Mouse (Mus musculus) gastrocnemius, postnatal 4 days (tissue): ENCODE measurements around the gene Vcpkmt. TPM values are rescaled to one million over a fixed set of nuclear protein-coding genes. Genes with fewer than 3 reads are reported as not detected.
"Not testable (repeated sequence)": the region's sequence is repeated elsewhere in the genome, so short reads cannot be mapped to it uniquely, and the experiment has no call there.

Experiments
- DNase-seq, 2 experiments: peaks; one replicate each; pipeline ENCODE4 v3.0.0; 2021 to 2022; ENCODE audit warnings: low spot score in 2 of 2, mixed read lengths in 2 of 2
- long read RNA-seq, 2 experiments: library from polyadenylated mRNA; stranded (forward); transcript quantifications; one replicate each; pipeline ENCODE4 v2.0.0; 2021
- total RNA-seq, 2 experiments: library from RNA; stranded (reverse); gene quantifications; 2 replicates each; pipeline ENCODE4 v1.2.3; 2021

Gene Vcpkmt
- 1 to 10 TPM; 4.9 to 7.2 TPM for total RNA-seq
- long read RNA-seq, experiment 1, partial matches to known transcripts = 2 of 6 reads
- long read RNA-seq, experiment 1, other reads (novel, unspliced or antisense) = 1 of 6 reads
- long read RNA-seq, experiment 2, partial matches to known transcripts = 0 of 4 reads
- long read RNA-seq, experiment 2, other reads (novel, unspliced or antisense) = 3 of 4 reads

DNA sequence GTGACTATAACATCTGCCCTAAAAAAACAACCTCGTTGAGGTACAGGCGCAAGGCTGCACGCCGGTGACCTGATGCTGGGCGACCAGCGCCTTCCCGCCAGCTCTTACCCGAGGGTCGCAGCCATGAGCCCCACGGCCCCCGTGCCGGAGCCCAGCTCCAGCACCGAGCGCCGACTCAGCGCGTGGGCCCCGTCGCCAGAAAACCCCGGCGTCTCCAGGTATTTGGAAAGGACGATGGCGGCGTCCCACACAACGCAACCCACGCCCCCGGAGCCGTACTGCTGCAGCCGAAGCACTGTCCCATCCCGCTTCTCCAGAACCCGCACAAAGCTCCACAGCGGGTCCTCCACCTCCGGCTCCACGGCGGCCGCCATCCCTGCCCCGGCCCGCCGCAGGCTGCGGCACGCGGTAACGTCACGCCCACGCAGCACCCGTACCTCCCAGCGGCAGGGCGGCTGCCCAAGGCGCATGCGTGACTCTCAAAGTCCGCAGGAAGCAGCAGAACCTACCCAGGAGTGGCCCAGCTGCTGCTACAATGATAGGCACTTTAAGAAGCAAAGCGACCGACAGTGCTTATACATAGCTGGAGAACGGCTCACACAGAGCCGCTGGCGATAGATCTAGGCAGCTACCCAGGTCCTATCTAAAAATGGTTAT lies at the start of gene Vcpkmt:
TSS of gene Vcpkmt (minus strand) at position 416 of the 657 bp plus-strand sequence.
- DNase-seq = peak; percentile 75 to 86

DNA sequence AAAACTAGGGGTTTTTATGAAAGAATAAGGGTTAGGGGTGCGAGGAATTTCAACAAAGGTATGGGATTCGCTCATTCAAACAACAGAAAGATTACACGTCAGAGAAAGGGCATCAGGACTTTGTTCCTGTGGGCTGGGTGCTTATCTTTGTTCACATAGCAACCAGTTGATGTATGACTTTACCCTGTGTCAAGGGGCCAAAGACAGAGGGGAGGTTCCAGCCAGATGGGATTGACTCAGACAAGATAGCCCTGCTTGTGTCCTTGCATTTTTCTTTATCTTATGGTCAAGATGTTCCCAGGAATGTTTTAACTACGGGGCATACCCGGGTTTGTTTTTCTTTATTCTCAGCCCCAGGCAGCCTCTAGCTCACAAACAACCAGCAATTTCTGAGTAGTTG lies 35.8 kb upstream of the Vcpkmt start:
- DNase-seq = not testable (repeated sequence)

DNA sequence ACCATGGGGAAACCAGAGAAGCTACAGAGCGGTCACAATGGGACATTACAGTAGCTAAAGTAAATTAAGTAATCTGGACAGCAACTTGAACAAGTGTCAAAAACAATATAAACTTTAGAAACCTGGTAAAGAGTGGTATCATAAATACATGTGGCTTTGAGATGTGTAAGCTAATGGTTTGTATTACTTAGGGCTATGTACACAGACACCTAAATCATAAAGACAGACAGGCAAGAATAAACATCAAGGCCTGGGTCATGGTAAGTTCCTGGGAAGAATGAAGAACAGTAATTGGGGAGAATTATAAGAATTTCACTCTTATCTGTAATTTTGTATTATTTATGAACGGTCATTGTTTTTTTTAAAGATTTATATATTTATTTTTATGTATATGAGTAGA lies 21.5 kb upstream of the Vcpkmt start:
- DNase-seq = no peak

DNA sequence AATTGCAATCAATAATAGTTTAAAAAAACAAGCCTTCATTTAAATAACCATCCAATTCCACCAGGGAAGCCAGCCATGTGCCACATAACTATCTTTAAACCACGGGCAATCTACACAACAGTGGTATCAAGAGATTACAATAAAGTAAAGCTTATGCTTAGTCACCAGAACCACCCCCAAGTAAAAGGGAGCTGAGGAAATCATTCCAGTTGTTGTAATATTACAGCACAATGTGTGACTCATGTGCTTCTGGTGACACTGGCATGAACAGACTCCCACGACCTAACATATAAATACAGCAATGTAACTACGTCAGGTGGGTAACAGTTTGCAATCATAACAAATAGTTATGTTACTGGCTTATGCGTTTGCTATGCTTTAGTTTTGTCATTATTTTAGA lies 14.6 kb upstream of the Vcpkmt start:
- DNase-seq = no peak

DNA sequence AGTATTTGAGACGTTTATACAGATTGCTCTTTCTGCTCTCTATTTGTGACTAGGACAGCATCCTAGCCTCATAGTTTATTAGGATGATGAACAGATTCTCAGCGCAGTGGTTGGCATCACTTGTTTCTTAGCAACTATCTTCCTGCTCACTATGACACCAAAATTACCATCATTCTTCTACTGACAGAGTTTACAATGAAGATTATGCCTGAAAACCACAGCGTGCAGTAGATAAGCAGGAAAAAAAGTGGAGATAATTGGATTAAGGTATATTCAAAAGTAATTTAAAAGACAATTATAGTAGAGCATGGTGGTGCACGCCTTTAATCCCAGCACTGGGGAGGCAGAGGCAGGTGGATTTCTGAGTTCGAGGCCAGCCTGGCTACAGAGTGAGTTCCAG lies 10.3 kb upstream of the Vcpkmt start:
- no peak for DNase-seq

DNA sequence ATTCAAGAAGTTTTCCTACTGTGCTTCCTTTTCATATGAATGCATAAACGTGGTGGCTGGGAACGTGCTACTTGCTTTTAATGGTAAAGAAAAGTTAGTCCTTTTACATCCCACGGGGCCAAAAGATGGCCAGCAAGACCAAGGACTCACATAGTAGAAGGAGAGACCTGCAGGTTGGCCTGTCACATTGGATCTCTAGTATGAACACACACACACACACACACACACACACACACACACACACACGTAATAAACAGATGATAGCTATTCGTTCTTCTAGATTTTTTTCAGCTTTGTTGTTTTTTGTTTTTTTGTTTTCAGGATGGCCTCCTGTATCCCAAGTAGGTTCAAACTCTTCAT lies 422 bp upstream of the Vcpkmt start:
- DNase-seq = no peak

DNA sequence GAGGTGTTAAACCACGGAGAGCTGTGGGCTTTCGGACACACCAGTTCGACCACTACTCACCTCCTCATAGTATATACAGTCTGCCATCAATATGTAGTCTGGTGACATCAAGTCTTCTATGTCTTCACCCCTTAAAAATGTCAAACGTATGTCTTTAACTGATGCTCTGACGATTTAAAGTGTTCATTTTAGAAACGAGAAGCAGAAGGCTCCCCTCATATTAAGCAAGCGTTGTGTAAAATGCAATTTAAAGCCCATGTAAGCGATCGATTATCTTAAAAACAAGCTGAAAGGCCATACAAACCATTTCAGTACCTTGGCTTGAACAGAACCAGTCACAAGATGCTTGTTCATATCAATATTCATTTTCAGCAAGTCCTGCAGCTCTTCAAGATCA lies 614 bp downstream of the Vcpkmt start:
- DNase-seq = no peak

DNA sequence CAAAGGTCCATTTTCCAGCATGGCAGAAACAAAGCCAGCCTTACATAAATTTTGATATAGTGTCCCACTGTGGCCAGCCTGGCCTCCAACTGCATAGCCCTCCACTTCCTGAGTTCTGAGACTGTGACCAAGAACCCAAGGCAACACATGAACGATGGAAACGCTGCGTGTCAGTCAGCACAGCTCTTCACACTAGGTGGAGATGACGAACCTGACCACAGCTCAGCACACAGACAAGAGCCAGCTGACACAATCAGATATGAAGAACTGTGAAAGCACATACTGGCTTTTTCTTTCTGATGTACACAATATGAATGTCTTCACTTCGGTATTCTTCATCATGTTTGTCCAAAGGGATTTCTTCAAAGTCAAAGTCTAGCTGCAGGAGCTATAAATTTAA lies 3.2 kb downstream of the Vcpkmt start:
- no peak for DNase-seq

DNA sequence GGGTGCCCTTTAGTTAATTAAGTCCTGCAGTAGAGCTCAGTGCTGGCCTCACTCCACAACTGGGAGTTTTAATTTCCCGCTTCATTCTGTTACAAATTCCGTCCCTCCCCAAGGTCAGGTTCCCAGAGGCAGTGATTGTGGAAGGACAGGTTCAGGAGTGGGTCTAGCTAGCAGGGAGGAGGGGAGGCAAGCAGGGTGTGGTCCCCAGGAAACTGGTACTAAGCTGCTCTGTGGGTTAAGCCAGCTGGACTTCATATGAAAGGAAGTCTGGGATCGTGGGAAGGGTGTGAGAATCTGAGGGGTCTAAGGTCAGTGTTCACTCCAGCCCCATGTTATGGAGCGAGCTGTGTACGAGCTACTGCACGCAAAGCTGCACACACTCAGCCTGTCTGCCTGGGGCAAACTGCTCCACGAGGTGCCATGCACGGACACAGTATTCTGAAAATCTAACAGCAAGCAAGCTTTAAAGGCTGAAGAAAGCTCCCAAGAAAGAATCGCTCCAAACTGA lies 6.7 kb downstream of the Vcpkmt start:
- no peak for DNase-seq

DNA sequence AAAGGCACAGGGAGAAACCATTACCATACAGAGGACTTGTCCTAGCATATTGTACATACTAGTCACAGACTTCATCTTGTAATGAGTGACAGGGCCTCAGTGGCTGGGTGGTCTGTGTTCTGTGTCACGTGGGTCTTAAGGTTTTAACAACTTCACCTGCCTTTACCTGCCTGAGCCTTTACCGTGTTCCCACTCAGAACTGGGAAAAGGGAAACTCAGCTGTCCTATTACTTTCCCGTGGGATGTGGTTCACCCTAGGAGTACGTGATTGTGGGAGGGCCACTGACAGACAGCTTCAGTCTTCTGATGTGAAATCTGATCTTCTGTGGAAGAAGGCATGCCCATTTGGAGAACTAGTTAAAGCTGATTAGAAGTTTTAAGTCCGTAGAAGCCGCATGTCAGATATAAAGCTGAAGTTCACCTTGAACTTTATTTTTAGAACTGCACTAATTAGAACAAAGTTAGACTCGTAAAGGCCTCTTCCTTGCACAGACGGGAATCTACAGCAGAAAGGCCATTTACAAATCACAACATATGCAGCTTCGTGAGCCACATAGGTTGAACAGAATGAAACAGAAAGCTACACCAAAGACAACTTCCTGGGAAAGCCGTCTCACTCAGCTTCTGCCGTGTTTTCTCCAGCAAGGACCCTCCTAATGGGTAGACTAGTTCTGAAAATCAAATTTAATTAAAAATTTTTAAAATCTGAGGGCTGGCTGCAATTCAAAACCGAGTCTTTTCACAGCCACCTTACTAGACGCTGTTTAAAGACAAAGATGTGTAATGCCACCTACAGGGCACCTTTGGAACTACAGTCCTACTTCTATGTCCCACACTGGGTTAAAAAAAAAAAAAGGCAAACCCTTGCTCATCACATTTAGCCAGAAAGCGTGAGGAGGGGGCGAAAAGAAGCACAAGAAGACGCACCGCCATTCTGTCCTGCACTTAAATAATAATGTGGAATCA lies 8.6 kb downstream of the Vcpkmt start:
- peak; percentile 54 to 79 for DNase-seq

DNA sequence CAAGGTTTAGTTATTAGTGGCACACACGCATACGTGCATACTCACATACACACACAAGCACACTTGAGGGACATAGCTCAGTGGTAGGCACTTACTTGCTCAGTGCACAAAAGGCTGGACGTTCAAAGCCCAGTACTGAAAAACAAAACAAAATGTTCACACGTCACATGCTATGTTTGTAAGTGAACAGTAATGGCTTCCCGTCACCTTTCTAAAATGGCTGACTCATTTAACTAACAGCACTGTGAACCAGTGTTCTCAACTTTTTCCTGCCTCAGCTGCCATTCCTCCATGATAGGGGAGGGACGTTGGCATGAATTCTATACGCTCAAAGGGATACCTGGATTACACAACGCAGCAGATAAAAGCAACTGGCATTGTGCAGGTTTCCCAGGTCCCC lies 9.6 kb downstream of the Vcpkmt start:
- no peak for DNase-seq

DNA sequence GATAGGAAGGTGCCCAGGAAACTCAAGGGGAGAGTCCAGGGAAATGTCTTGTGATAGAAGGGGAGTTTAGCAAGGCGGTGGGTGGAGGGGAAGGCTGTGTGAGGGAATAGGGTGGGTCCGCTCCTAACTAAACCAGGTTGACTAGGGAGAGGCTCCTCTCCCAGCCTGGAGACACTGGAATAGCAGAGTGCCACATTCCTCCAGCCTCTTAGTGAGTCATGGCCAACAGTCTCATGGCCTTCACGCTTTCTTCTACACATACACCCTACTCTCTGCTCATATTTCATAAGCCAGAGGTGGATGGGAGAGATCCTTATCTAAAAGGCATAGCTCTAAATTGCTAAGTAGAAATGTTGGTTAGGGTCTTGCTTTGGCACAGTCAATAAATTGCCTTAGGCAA lies 12.9 kb downstream of the Vcpkmt start:
- DNase-seq = no peak

DNA sequence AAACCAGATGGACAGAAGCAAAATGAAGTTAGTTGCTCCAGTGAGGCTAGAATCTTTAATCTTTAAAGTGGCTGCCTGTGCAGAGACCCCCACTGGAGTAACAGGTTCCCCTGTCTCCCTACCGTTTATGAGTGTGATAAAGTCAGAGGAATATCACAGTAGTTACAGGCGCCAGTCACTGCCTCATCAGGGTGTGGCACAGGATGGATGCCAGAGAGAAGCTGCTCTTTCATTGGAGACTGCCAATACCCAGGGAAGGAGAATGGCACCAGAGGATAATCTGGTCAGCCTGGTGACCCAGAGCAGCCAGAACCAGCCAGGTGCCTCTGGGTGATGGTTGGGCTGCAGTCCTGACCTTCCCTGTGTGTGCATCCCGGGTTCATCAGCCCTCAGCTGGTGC lies 14.6 kb downstream of the Vcpkmt start:
- no peak for DNase-seq

DNA sequence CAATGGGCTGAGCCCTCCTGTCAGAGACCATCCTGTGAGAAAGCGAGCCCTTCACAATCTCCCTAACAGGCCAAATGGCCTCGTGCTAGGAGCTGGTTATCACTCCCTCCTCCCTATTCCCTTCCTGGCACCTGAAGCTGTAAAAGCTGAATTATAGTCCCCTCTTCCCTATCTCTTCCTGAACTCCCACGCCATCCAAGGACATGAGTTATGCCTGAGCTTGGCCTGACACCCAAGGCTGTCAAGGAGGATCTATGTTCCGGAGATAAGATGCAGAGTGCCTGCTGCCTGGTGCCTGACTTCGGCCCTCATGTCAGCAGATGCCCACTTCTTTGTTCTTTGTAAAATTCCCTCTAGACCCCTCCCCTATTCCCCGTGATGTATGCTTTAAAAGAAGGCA lies 21.8 kb downstream of the Vcpkmt start:
- not testable (repeated sequence) for DNase-seq

DNA sequence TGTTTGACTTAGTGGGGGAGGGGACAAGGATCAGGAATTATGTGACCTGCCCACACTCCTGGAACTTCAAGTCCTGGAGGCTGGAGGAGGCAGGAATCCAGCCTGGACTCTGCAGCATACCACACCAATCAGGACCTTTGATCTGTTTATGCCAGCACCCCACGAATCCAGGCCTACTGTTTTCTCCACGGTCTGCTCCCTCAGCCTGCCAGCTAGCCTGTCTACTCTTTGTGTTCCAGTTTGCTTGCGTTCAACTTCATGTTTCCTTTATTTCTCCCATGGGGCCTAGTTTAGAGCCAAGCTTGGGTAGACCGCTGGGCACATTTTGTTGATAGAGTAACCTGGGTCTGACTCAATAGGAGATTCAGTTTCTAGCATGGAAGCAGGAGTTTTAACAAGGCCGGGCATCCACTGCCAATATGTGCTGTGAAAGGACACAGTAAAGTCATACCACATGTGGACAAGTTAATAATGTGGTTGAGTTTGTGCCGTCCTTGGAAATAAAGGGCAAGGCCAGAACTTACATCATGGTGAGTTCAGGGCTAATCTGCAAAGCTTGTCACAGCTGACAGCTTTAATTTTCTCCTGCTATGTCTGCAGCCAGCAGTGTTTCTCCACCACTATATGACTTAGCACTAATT lies 26.5 kb downstream of the Vcpkmt start:
- no peak for DNase-seq

DNA sequence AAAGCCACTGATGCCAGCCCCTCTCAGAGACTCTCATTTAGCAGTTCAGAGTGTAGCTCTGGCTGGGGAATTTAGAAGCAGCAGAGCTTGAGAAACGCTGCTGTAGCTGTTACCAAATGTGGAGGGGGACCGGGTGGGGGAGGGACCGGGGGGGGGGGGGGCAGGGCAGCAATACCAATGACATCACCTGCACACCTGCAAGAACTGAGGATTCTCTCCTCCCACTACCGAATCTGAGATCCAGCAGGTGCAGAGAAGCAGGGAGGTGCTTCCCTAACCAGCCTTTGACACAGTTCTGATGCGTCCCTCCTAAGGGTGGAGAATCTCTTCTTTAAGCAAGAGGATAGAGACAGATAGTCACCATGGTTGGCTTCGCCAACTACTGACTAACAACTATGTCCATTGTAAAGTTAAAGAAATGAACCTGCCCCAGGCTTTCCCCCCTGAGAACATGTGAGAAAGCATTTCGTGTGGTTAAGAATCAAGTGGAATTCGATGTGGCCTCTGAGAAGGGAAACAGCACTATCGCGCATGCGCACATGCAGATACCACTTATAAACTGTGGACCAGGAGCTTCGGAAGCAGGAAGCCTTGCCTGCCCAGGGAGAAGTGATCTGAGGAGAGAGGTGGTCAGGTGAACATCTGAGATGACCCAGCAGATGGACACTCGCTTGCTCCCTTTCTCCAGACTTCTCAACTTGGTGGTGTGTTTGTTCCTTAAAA lies 37.2 kb downstream of the Vcpkmt start:
- no peak for DNase-seq

DNA sequence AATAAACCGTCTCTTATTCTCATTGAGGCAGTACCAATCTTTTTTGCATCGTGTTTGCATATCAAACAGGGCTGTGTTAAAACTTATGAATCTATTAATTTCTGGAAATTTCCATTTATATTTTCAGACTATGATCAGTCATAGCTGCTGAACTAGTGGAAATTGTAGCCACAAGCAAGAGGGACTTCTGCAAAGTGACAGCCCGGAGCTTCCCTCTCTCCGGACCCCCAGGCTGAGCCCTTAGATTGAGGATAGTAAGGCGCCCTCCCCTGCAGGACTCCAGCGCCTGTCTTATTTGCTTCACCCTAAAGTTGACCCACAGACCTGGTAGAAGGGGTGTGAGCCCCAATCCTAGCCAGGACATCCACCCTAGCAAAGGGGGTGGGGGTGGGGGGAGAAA lies 37.8 kb downstream of the Vcpkmt start:
- DNase-seq = no peak

DNA sequence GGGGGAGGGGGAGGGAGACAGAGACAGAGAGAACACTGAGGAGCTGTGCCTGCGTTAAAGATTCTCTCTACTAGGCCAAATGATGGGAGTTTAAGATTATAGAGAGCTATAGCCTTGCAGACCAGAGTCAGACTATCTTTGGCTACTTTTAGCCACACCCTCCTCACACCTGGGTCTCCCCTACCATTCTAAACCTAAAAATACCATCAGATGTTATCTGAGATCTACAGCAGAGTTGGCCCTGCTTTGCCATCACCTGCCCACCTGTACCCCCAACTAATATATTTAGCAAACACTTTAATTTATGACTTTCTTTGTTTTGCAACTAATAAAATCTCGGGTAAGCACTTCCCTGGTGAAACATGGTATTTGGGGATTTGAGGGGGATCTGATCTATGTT lies 38.3 kb downstream of the Vcpkmt start:
- no peak for DNase-seq

DNA sequence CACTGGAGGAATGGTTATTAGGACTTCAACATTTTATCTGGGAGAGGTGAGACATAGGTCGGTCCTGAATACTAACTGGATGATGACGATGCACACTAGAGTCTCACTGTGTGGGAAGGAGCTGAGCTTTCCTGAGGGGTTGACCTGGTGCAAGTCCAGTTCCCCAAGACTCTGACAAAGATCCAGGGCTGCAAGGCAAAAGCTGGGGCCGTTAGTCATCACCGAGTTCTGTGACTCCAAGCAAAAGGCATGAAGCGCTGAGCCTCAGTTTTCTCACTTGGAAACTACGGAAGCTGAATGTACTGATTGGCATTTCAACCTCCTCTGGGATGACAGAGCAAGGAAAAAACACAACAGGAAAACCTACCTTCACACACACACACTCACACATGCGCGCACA lies 40.5 kb downstream of the Vcpkmt start:
- DNase-seq = no peak

DNA sequence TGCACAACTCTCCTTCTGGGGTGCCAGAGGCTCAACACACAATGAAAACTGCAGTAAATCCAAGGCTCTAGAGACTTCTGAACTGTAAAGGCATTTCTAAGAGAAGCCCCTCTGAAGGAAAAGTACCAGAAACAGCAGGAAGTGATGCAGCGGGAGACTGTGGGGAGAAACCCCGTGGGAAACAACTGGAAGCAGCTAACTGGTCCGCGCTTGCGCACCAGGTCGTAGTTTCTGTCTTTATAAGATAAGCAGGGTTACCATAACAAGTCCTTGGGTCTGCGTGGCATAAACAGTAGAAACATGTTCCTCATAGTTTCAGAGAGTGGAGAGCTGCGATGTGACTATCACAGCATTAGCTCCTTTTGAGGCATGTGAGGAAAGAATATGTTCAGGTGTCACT lies 41.2 kb downstream of the Vcpkmt start:
- DNase-seq = no peak

DNA sequence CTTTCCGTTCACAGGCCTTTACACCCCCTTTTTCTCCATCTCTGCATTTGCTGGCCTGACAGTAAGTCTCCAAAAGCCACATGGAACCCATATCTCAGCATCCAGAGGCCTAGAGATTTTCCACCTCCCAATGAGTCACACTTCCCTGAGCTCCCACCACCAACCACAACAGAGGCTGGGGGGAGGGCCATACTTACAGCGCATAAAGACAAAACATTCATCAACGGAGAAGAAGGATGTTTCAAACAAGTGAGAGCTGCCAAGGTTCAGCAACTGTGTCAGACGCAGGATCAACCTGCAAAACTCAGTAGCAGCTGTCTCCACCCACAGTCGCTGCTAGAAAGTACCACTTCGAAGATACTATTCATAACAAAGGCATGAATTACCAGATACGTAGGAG lies 43.5 kb downstream of the Vcpkmt start:
- no peak for DNase-seq
